Mouse (Mus musculus): ENCODE data around the gene Cog5.

Gene Cog5

GRCm38 (mm10) chr12:31885844-31886606, 231.4 kb downstream of the Cog5 start:
- DNase-seq (ENCODE audit: extremely low spot score, low read depth, low spot score) = no peak

- DNase-seq (ENCODE audit: extremely low spot score, low read depth, low spot score) = no peak
Observed at GRCm38 (mm10) chr12:31890685-31891084, 236.0 kb downstream of the Cog5 start.

GRCm38 (mm10) chr12:31892079-31892478, 237.4 kb downstream of the Cog5 start:
- no peak for DNase-seq (ENCODE audit: extremely low spot score, low read depth, low spot score)

GRCm38 (mm10) chr12:31892771-31893170, 238.1 kb downstream of the Cog5 start:
- no peak for DNase-seq (ENCODE audit: extremely low spot score, low read depth, low spot score)

- no peak for DNase-seq (ENCODE audit: extremely low spot score, low read depth, low spot score)
Observed at GRCm38 (mm10) chr12:31895095-31895734, 240.5 kb downstream of the Cog5 start.

GRCm38 (mm10) chr12:31895888-31896287, 241.2 kb downstream of the Cog5 start:
- DNase-seq (ENCODE audit: extremely low spot score, low read depth, low spot score) = no peak

- DNase-seq (ENCODE audit: extremely low spot score, low read depth, low spot score) = no peak
Observed at GRCm38 (mm10) chr12:31896295-31896694, 241.6 kb downstream of the Cog5 start.

GRCm38 (mm10) chr12:31896986-31897385, 242.3 kb downstream of the Cog5 start:
- no peak for DNase-seq (ENCODE audit: extremely low spot score, low read depth, low spot score)

- DNase-seq (ENCODE audit: extremely low spot score, low read depth, low spot score) = no peak
Observed at GRCm38 (mm10) chr12:31897456-31897855, 242.8 kb downstream of the Cog5 start.

GRCm38 (mm10) chr12:31900391-31900914, 245.8 kb downstream of the Cog5 start:
- DNase-seq (ENCODE audit: extremely low spot score, low read depth, low spot score) = no peak

- no peak for DNase-seq (ENCODE audit: extremely low spot score, low read depth, low spot score)
Observed at GRCm38 (mm10) chr12:31905696-31906551, 251.3 kb downstream of the Cog5 start.

GRCm38 (mm10) chr12:31907436-31907835, 252.8 kb downstream of the Cog5 start:
- no peak for DNase-seq (ENCODE audit: extremely low spot score, low read depth, low spot score)

- no peak for DNase-seq (ENCODE audit: extremely low spot score, low read depth, low spot score)
Observed at GRCm38 (mm10) chr12:31912966-31913551, 258.4 kb downstream of the Cog5 start.

- no peak for DNase-seq (ENCODE audit: extremely low spot score, low read depth, low spot score)
Observed at GRCm38 (mm10) chr12:31913614-31914013, 258.9 kb downstream of the Cog5 start.

GRCm38 (mm10) chr12:31916691-31917090, 262.0 kb downstream of the Cog5 start:
- DNase-seq (ENCODE audit: extremely low spot score, low read depth, low spot score) = no peak

- no peak for DNase-seq (ENCODE audit: extremely low spot score, low read depth, low spot score)
Observed at GRCm38 (mm10) chr12:31917245-31917644, 262.6 kb downstream of the Cog5 start.

- no peak for DNase-seq (ENCODE audit: extremely low spot score, low read depth, low spot score)
Observed at GRCm38 (mm10) chr12:31920464-31921405, 266.1 kb downstream of the Cog5 start.

GRCm38 (mm10) chr12:31924135-31924534, 269.5 kb downstream of the Cog5 start:
- no peak for DNase-seq (ENCODE audit: extremely low spot score, low read depth, low spot score)

- DNase-seq (ENCODE audit: extremely low spot score, low read depth, low spot score) = no peak
Observed at GRCm38 (mm10) chr12:31925343-31925742, 270.7 kb downstream of the Cog5 start.

- DNase-seq (ENCODE audit: extremely low spot score, low read depth, low spot score) = no peak
Observed at GRCm38 (mm10) chr12:31926661-31927061, 272.0 kb downstream of the Cog5 start.
